Mouse (Mus musculus): ENCODE results near the gene Psmg3. TPM values are rescaled to one million over a fixed set of nuclear protein-coding genes. Genes with fewer than 3 reads are reported as not detected.

Gene Psmg3
- total RNA-seq, 2 experiments from 2014 or later = 8.1 to 10.1 TPM

DNA sequence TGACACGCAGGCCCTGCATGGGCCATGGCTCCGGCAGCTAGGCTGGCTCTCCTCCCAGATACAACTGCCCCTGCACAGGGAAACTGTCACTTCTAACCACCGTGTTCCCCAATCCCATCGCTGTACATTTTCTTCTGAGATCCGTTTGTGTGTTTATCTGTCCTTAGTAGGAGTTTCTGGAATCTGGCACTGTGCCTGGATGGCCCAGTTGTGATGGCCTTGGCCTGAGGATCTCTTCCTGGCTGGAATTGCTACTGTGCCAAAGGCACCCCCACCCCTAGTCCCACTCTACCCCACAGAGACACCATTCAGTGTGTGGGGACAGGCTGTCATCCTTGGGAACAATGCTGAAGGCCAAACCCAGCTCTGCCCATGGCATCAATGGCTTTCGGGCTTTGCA, 10.7 kb downstream of the Psmg3 start:
- DNase-seq = no peak

DNA sequence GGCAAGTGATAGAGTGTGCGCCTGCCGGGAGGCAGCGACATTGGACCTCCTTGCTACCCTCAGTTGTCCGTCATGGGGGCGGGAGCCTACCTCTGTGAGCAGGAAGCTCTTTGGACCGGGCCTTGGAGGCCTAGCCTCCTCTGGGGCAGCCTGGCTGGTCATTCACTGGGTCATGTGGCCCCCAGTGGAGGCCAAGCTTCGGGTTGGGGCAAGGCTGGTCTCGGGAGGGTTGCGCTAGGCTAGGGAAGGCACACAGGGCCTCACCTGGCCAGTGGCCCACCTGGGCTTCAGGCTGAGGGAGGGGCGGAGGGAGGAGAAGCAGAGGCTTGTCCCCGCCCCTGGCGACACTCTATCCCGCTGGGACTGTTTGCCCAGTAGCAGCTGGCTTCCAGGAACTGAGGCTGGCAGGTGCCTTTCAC, 12.7 kb downstream of the Psmg3 start:
- no peak for DNase-seq

DNA sequence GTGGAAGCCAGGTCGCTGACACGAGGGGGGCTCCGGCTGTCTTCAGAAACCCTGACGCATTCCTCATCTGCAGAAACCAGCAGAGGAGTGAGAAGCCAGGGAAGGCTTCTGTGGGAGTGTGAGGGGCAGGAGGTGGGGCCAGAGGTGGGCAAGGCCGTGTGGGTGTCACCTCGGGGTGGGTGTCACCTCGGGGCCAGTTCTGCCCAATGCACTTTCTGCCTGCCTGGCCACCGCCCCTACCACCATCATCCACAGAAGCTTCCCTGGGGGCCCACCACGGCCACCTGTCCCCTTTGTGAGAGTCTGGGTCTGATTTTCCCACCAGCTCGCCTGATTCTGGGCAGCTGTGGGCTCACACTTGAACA, 13.6 kb downstream of the Psmg3 start:
- DNase-seq = no peak

DNA sequence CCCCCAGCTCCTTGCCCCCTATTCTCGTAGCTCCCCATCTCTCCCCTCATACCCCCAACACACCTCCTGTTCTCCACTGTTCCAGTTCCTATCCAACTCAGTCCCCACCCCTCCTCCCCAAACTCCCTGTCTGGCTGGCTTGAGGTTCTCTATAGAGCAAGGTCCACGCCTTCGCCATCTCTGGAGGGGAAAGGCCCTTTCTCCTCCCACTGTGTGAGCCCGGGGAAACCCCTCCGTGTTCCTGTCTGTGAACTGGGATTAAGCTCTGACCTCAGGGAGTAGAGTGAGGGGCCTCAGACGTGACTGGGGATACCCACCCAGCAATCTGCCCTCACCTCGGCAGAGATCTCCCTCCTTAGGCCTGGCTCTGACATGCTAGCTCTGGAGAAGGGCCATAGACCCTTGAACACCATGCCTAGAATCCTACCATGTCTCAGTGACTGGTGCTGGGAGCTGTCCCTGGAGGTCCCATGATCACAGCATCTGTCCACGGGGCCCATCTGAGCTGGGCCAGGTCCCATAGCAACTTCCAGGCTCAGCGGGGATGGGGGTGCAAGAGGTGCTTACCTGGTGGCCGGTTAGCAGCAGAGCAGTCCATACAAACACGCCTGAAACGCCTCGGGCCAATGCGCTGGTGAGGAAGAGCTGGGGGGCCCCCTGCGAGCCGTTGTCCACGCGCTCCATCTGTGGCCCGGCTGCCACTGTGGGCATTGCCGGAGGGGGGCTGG, 14.1 kb downstream of the Psmg3 start:
- no peak for DNase-seq

DNA sequence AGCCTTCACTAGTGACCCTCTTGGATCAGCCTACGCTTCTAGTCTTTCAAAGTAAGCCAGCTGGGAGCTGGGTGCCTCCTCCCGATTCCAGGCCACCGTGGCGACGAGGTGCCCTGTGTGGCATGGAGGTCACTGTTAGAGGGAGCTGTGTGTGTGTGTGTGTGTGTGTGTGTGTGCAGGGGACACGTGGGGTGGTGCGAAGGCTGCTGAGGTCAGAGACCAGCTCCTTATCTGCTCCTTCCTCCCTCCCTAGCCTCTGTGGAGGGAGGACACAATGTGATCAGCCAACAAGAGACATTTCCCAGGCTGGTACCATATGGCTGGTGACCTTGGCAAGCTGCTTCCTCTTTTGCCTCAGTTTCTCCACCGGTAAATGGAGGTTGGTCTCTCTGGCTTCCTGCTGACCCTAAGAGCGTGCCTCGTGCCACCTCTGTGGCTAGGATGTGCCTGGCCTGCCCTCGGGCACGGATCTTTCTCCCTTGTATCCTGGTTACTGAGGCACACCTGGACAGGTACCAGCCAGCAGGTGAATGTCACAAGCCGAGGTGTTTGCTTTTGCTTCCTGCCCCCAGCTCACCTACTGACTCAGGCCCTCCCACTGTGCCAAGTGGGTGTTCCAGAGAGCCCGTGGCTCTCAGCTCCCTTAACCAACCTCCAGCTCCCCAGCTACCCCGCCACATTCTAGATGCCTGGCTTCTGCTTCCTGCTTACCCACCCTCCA, 14.8 kb downstream of the Psmg3 start:
- no peak for DNase-seq

DNA sequence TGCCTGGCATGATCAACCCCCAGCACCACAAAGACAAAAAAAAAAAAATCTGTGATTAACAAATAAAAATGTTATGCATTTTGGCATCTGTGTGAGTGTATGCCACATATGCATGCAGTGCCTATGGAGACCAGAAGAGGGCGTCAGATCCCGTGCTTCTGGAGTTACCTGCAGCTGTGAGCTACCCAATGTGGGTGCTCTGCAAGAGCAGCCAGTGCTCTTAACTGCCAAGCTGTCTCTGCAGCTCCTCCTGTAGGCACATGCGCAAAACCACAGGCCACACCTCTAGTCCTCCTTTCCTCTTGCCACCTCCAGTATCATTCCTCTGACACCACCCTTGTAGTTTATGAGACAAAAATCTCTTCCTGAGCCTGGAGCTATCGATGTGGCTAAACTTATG, 17.3 kb downstream of the Psmg3 start:
- no peak for DNase-seq

DNA sequence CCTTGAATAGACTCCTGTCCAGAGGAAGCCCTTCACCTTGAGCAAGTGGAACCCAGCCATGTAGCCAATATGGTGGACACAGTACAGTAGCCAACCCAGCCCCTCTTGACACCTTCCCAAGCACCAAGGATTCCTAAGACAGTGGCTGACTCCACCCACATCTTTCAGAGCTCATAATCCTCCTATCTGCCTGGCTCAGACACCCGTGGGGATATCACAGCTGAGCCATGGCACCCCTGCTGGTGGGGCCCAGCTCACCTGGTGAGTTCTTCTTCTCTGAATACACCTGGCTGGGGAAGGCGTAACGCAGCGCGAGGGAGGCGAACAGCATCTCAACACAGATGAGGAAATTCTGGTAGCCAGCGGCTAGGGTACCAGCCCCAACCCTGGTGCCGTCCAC, 20.8 kb downstream of the Psmg3 start:
- DNase-seq = no peak

DNA sequence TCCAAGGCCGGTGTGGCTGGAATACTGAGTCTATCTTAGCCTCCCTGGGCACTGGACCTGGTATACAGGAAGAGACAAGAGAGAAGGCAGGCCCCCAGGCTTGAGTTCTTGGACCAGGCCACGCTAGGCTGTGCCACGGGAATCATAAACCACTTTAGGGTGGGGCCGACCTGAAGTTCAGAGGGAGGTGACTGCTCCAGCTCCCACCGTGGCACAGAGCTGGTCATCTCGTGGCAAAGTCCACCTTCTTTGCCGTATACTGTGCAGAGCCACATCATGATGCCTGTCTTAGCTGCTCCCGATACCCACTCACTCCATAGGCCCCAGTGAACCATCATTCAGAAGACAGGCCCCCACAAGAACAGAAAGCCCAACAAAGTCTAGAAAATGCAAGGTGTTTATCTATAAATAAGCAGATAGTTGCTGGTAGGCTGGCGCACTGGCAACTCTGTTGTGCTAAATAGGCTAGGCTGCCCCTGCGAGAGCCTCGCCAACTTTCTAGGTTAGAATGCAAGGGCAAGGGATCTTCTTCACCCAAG, 22.0 kb downstream of the Psmg3 start:
- DNase-seq = no peak

DNA sequence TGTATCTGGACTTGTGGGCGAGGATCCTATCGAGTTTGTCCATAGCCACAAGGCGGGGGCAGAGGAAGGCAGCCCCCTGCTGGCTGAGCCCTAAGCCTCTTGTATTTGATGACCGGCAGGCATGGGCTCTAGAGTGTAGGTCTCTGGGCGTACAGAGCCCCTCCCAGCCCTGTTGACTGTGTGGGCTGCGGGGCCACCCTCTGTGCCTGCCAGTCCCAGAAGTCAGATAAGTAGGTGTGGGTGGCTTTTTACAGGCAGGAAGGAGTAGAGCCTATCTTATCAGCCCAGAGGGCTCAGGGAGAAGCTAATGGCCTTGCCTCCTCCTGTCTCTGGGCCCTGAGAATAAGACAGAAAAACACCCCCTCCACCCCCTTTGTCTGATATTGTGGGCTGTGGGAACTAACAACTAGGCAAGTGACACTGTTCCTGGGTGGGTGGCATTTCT, 22.6 kb downstream of the Psmg3 start:
- DNase-seq = no peak

DNA sequence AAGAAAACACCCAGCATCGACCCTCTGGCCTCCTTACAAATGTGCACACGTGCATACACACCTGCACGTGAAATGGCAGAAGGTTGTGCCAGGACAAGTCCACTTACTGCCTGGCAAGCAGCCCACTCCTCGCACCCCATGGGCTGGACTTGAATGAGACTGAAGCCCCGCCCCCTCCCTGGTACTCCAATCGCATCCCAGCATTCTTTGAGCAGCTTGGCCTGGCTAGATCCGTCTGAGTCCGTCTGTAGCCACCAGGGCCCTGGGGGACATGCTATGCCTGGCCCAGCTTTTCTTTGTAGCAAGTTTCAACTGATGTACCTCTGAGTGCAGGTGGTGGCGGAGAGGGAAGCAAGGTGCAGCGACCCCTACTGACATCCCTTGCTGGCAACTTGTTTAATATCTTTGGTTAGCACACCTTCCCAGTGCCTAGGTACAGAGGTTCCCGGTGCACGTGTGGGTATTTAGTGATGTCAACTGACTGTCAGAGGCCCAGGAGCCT, 23.0 kb downstream of the Psmg3 start:
- DNase-seq = peak; percentile 55 to 63

DNA sequence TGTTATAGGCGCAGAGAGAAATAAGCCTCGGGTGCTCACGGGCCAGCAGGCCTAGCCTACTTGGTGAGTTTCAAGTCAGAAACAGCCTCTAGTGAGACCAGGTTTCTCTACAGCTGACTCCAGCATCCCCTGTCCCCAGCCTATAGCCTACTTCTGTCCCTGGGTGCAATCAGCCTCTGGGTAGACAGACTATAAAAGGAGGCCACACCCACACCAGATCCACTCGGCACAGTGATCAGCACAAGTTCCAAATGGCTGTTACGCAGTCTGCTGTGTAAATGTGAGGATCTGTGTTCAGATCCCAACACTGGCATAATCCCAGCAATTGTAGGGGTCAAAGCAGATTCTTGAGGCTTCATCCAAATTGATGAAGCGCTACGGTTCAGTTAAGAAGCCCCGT, 23.5 kb downstream of the Psmg3 start:
- no peak for DNase-seq

DNA sequence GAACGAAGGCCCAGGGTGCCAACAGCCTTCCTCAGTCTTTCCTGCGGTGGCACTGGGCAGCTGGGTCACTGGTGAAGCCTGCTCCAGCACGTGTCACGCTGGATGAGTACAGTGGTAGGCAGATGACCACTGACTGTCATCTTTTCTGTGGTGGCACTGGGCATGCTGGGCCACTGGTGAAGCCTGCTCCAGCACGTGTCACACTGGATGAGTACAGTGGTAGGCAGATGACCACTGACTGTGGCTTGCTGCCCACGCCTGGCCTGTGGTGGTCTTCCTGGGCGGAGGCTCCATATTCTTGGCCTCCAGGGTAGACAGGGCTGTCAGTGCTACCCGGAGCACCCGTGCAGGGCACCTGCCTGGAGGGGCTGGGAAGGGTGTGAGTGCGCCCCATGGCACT, 24.8 kb downstream of the Psmg3 start:
- DNase-seq = no peak

DNA sequence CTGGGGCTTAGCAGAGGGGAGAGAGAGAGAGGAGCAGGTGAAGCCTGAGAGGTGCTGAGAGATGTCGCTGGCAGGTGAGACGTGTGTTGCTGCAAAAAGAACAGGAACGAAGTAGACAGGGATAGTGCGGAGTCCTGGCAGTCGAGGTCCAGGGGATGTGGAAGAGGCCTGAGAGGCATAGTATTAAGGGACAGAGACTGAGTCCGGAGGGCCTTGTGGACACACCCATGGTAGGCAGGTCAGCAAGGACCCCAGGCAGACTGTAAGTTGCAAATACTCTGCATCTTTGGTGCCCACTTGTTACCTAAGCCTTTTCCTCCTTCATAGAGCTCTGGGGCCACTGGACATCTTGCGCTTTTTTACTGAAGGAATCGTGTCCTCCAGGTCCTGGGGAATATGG, 25.5 kb downstream of the Psmg3 start:
- no peak for DNase-seq

DNA sequence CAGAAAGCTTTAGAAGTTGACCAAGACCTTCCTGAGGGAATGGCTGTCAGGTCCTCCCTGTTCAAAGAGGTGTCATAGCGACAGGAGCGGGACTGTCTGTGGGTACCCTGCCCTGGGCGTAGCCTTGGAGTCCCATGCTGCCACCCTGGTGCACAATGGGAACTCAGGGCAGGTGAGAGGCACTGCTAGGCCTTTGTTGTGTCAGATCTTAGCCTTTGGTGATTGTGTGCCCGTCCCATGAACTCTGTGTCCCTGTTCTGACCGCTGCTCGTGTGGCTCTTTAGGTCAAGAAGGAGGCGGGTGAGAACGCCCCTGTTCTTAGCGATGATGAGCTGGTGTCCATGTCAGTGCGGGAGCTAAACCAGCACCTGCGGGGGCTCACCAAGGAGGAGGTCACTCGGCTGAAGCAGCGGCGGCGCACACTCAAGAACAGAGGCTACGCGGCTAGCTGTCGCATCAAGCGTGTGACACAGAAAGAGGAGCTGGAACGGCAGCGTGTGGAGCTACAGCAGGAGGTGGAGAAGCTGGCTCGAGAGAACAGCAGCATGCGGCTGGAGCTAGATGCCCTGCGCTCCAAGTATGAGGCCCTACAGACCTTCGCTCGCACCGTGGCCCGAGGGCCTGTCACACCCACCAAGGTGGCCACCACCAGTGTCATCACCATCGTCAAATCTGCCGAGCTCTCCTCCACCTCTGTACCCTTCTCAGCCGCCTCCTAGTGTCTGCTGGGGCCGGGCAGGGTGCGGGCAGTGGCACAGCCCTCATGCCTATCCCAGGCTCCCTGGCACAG, 26.7 kb downstream of the Psmg3 start:
- no peak for DNase-seq

DNA sequence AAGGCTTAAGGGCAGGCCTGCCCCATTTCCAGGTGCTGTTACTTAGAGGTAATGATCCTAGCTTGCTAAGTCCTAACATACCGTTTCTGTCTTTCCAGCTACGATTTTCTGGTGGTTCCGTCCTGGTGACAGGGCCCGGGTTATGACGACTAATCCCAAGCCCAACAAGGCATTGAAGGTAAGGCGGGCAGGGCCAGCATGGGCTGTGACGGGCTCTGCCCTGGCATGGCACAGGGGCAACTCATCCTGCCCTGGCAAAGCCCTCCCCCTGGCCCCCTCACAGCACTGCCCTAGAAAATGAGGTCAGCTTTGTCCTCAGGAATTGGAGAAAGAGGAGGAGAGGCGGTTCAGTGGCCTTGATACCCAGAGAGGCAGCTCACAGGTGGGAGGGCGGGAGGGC, 27.6 kb downstream of the Psmg3 start:
- DNase-seq = no peak

DNA sequence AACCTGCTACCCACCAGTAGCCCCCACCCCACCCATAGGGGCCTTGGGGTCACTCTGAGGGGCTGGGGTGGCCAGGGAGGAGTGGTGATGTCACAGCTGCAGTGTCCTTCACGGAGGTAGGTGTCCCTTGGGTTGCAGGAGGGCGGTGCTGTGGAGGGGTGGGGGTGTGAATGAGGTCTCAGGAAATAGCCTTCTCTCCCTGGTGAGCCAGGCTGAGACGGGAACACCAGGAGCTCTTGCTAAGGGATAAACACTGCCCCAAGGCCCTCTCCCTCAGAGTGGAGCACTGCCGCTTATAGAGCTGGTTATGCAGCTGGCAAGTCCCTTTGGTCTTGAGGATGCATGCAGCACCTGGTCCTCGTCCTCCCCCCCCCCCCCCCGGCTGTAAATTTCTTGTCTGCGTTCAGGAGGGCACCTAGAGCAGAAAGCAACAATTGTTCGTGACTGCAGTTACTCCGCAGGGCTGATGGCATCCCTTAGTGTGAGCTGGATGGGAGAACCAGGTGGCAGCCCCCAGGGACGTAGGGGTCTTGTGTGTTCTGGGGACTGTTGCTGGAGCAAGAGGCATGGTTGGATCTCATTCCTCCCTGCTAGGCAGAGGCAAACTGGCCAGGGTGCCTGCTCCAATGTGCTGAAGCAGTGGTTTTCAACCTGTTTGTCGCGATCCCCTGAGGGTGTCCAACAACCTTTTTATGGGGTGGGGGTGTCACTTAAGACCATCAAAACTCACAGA, 28.4 kb downstream of the Psmg3 start:
- peak in 1 of 2 experiments; percentile 25 for DNase-seq

DNA sequence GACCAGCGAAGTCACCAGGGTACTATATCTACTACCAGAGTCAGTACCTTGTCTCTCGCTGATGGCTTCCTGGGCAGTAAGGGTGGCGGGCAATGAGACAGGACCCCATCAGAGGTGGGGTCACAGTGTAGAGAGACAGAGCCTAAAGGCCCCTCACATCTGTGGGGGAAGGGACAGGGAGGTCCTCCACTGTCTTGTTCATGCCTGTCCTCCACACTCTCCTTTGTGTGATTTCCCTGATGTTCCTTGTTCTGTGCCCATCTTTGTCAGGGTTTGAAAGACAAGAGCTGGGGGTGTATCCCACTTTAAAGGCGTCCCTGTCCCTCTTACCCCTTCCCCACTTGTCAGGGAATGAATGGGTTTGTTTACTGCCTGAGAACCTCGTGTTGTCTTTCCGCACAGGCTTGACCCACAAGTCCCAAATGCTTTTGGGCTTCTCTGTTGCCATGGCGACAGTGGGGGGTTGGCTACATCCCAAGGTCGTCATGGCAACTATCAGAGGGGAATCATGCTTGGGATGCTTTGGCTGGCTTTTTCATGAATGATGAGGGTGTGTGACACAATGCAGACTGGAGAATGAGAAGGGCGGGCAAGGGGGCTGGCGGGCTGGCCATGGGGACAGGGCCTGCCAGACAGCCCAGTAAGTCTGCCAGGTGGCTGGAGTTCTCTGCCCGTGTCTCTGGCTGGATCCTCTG, 29.1 kb downstream of the Psmg3 start:
- peak; percentile 94 for DNase-seq

DNA sequence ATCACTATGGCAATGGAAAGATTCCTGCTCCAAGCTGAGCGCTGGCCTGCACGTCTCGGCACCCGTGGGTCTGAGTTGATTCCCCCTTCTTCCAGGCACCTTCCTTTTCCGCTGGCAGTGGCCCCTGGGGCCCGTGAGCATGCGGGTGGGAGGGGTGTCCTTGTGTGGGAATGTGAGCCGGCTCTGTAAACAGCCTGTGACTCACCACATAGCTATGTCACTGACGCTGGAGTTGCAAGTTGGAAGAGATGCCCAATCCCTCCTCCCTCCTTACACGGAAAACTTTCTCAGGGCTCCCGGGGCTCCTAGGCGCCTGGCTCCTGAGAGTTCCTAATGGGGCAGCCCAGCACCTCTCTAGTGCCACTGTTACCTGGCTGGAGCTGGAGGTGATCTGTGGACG, 29.8 kb downstream of the Psmg3 start:
- DNase-seq = peak; percentile 95 to 97

DNA sequence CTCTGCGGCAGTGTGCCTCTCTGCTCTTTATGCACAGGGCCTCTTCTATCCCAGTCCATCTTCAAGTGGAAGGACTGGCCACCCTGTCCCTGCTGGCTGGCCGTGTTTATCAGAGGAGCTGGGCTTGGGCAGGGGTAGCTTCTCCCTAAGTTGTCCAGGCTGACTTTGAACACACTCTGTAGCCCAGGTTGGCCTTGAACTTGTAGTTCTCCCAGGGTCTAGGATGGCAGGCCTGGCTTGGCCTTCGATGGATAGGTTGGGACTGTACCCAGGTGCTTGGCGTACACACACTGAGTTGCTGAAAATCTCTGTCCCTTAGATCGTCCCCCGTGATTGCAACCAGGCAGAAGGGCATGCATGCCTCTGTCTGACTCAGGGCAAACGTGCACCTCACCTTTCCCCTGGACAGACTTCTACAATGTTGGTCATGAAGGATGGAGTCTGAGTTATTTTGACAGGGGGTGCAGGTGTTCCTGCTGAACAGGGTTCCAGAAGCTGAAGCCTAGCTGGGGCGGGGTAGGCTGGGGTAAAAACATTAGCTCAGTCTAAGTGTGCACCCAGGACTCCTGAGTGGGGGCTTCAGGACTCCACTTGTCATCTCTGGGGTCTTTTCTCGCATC, 30.6 kb downstream of the Psmg3 start:
- peak in 1 of 2 experiments; percentile 62 for DNase-seq

DNA sequence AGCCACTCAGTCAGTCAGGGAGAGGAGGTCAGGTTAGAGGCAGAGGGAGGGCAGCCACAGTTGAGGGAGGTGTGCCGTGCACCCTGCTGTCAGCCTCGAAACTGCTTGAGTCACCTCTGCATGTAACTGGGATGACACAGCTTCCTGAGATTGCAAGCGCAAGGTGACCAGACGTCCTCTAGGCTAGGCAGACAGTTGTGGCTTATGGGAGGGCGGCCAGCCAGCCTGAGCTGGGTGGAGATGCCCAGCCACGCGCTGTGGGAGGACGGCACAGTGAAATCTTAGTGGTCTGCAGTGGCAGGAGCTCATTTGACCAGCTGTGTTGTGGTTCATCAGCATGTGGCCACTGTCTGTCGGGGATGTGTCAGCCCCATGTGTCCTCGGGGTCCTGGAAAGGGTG, 31.7 kb downstream of the Psmg3 start:
- DNase-seq = peak; percentile 76 to 78

DNA sequence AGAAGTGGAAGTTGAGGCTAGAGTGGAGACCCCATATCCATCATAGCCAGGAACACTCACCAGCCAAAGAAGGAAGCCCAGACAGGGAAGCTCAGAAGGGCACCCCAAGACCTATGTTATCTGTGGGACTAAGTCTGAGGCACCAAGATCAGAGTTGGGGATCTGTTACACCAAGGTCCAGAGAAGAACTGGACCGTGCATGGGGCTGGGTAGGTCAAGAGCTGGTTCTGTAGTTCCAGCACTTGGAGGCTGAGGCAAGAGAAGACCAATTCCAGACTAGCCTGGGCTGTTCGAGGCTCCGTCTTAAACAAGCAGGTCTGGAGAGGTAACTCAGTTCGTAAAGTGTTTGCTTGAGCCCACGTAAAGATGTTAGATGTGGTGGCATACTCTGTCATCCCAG, 32.5 kb downstream of the Psmg3 start:
- DNase-seq = no peak

Data from heart, adult 18-20 months (tissue).